Mouse (Mus musculus) stomach, embryonic 16.5 days (tissue): ENCODE data around the gene Rps19bp1. TPM values are rescaled to one million over a fixed set of nuclear protein-coding genes. Genes with fewer than 3 reads are reported as not detected.
A peak's percentile ranks its signal among the peaks of the same experiment; 100 is the strongest.

Experiments used
- ATAC-seq: fragments of 200-750 bp; cut with Nextera tagmentation; 2 replicates; pipeline ENCODE4 v1.8.0; 2017; ENCODE audit warnings: moderate number of reproducible peaks, moderate TSS enrichment; ENCODE audit not compliant: insufficient read depth, low FRiP score
- H3K27ac ChIP-seq: fragments of 300-500 bp; sonication (generic); 2 replicates; pipeline ENCODE4 v1.5.1; 2014; ENCODE audit warnings: low read length
- H3K27me3 ChIP-seq: fragments of 300-500 bp; sonication (generic); 2 replicates; pipeline ENCODE4 v1.6.1; 2014; ENCODE audit warnings: low read length, control low read depth, mixed read lengths; ENCODE audit not compliant: control insufficient read depth, insufficient read depth
- H3K36me3 ChIP-seq: fragments of 300-500 bp; sonication (generic); 2 replicates; pipeline ENCODE4 v1.6.1; 2014; ENCODE audit warnings: low read length; ENCODE audit not compliant: control insufficient read depth, insufficient read depth
- H3K4me1 ChIP-seq: fragments of 300-500 bp; sonication (generic); 2 replicates; pipeline ENCODE4 v1.6.1; 2014; ENCODE audit warnings: low read length, control low read depth, mixed read lengths; ENCODE audit not compliant: control insufficient read depth, insufficient read depth
- H3K4me2 ChIP-seq: fragments of 300-500 bp; sonication (generic); 2 replicates; pipeline ENCODE4 v1.6.1; 2014; ENCODE audit warnings: low read depth, low read length, mixed read lengths
- H3K4me3 ChIP-seq: fragments of 300-500 bp; sonication (generic); replicated peaks from 2 replicates; pipeline ENCODE4 v1.5.1; 2014; ENCODE audit warnings: mild to moderate bottlenecking, low read length
- H3K9ac ChIP-seq: fragments of 300-500 bp; sonication (generic); 2 replicates; pipeline ENCODE4 v1.6.1; 2014; ENCODE audit warnings: low read length
- H3K9me3 ChIP-seq: fragments of 300-500 bp; sonication (generic); replicated peaks from 2 replicates; pipeline ENCODE4 v1.6.1; 2016; ENCODE audit warnings: low read length, control low read depth; ENCODE audit not compliant: control insufficient read depth
- WGBS: fragments of 180-500 bp; shearing (Covaris S2); extraction: QIAGEN DNeasy Blood & Tissue Kit; methylation state at CpG from one replicate; pipeline ENCODE4 v1.1.7; 2014; 5-methylcytosine and 5-hydroxymethylcytosine counted together
- polyA plus RNA-seq: library from polyadenylated mRNA; unstranded; fragments of >200 nt; fragmentation: Nextera tagmentation; extraction: Ambion mirVana; gene quantifications from 2 replicates; pipeline ENCODE4 v1.2.1, GENCODE M21; 2015

The Rps19bp1 gene
- polyA plus RNA-seq, 1 experiment from 2014 or later, result 51.1 TPM

GRCm38 (mm10) chr15:80279053-80279452 is 14.9 kb upstream of the Rps19bp1 start:
- WGBS, result 78% methylated on average over 2 of the region's 2 CpGs
- no peaks in the 10 kb centered on the region for H3K9me3 ChIP-seq
- H3K36me3 ChIP-seq, result no peaks in the 10 kb centered on the region
- H3K27ac ChIP-seq, result no peak overlapping the region
- peaks cover 4% of the 10 kb centered on the region; the same call in 1 of the 2 replicates for H3K27me3 ChIP-seq
- no peak overlapping the region for H3K4me2 ChIP-seq
- no peak for ATAC-seq
- no peak overlapping the region for H3K9ac ChIP-seq
- H3K4me3 ChIP-seq, result no peak overlapping the region
- no peaks in the 10 kb centered on the region for H3K4me1 ChIP-seq

GRCm38 (mm10) chr15:80278121-80278759 is 14.1 kb upstream of the Rps19bp1 start:
- no peaks in the 10 kb centered on the region for H3K9me3 ChIP-seq
- H3K27ac ChIP-seq, result no peak overlapping the region
- H3K4me2 ChIP-seq, result no peak overlapping the region
- peaks cover 2% of the 10 kb centered on the region; the same call in 1 of the 2 replicates for H3K27me3 ChIP-seq
- no peak for ATAC-seq
- no peak overlapping the region for H3K9ac ChIP-seq
- no peaks in the 10 kb centered on the region for H3K36me3 ChIP-seq
- H3K4me1 ChIP-seq, result no peaks in the 10 kb centered on the region
- no peak overlapping the region for H3K4me3 ChIP-seq
- WGBS, result 60% methylated on average over 5 of the region's 5 CpGs

- 0% methylated on average over 6 of the region's 6 CpGs for WGBS
- no peaks in the 10 kb centered on the region for H3K36me3 ChIP-seq
- no peaks in the 10 kb centered on the region for H3K9me3 ChIP-seq
- ATAC-seq, result no peak
- no peak overlapping the region for H3K27ac ChIP-seq
- no peaks in the 10 kb centered on the region for H3K27me3 ChIP-seq
- H3K9ac ChIP-seq, result no peak overlapping the region
- H3K4me1 ChIP-seq, result no peaks in the 10 kb centered on the region
- no peak overlapping the region for H3K4me3 ChIP-seq
- no peak overlapping the region for H3K4me2 ChIP-seq
Measured at GRCm38 (mm10) chr15:80277625-80278024, 13.5 kb upstream of the Rps19bp1 start.

- ATAC-seq, result no peak
- Histone ChIP-seq H3K36me3 (no peaks in the 10 kb centered on the region), H3K27me3 (no peaks in the 10 kb centered on the region), H3K27ac (no peak overlapping the region), H3K4me2 (no peak overlapping the region), H3K9me3 (no peaks in the 10 kb centered on the region), H3K4me3 (no peak overlapping the region), H3K9ac (no peak overlapping the region), H3K4me1 (no peaks in the 10 kb centered on the region)
- 40% methylated on average over 9 of the region's 9 CpGs for WGBS
Measured at GRCm38 (mm10) chr15:80277107-80277506, 13.0 kb upstream of the Rps19bp1 start.

DNA sequence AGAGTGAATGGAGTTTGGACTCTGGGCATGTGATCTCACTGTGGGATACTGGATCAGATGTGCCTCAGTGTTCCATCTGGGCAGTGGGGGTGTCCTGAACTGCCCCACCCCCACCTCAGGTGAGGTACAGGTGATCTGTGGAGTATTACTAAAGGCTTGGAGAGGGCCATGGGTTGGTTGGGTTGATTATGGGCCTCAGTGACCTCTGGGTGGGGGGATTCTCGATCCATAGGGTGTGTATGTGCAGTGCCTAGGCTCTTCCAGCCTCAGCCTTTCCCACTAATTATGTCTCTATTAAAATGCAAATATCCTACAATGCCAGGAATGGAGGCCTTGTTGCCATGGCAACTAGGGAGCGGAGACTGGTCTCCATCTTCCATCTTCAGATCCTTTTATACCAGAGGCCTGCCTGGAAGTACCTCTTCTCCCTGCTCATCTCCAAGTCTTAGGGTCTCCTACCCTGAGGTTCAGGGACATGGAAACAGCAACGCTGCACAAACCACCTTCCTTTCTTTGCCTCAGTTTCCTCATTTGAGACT is 7.8 kb upstream of the Rps19bp1 start:
- 79% methylated on average over 3 of the region's 3 CpGs for WGBS

GRCm38 (mm10) chr15:80266281-80266680 is 2.2 kb upstream of the Rps19bp1 start:
- Histone ChIP-seq H3K9ac (no peak overlapping the region), H3K27me3 (no peaks in the 10 kb centered on the region), H3K27ac (no peak overlapping the region), H3K9me3 (0 out of 2 replicates have a peak, but pooled peaks cover 9% of the 10 kb centered on the region), H3K4me1 (peaks cover 10% of the 10 kb centered on the region), H3K4me3 (no peak overlapping the region), H3K36me3 (no peaks in the 10 kb centered on the region), H3K4me2 (no peak overlapping the region)
- ATAC-seq, result no peak
- WGBS, result 1% methylated on average over 2 of the region's 2 CpGs

More for the DNA sequence above, 7.8 kb upstream of the Rps19bp1 start:
- Histone ChIP-seq H3K27me3 (no peaks in the 10 kb centered on the region), H3K36me3 (no peaks in the 10 kb centered on the region), H3K9ac (no peak overlapping the region), H3K4me1 (no peaks in the 10 kb centered on the region), H3K4me2 (no peak overlapping the region), H3K27ac (no peak overlapping the region), H3K9me3 (0 out of 2 replicates have a peak, but pooled peaks cover 9% of the 10 kb centered on the region), H3K4me3 (no peak overlapping the region)
- ATAC-seq, result no peak

DNA sequence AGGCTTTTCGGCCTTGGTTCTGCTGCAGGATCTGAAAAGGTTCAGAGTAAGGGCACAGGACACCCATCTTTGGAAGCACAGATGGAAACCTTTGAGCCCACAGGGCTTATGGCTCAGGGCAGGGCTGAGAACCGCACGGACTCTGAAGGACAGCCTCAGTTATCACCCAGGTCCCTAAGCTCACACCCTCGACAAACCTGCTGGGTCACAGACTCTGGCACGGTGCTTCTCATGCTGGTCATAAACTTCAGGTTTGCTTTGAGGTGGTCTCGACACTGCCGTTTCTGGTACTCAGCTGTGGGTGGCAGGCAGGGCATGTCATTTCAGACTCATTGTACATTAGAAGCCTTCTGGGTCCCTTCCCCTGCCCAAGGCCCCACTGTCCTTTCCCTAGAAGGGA is 3.0 kb downstream of the Rps19bp1 start:
- WGBS, result 79% methylated on average over 7 of the region's 7 CpGs
- no peaks in the 10 kb centered on the region for H3K9me3 ChIP-seq

GRCm38 (mm10) chr15:80260677-80261076 is 3.4 kb downstream of the Rps19bp1 start:
- Histone ChIP-seq H3K27me3 (no peaks in the 10 kb centered on the region), H3K9ac (no peak overlapping the region), H3K4me3 (no peak overlapping the region), H3K4me2 (no peak overlapping the region), H3K27ac (no peak overlapping the region; the same call in 1 of the 2 replicates), H3K9me3 (no peaks in the 10 kb centered on the region), H3K4me1 (peaks cover 36% of the 10 kb centered on the region), H3K36me3 (peaks cover 14% of the 10 kb centered on the region)
- no peak for ATAC-seq
- WGBS, result 7% methylated on average over 3 of the region's 3 CpGs

More for the DNA sequence above, 3.0 kb downstream of the Rps19bp1 start:
- H3K4me2 ChIP-seq, result no peak overlapping the region
- peaks cover 36% of the 10 kb centered on the region for H3K4me1 ChIP-seq
- H3K27me3 ChIP-seq, result no peaks in the 10 kb centered on the region
- ATAC-seq, result no peak
- H3K27ac ChIP-seq, result no peak overlapping the region
- no peak overlapping the region for H3K9ac ChIP-seq
- H3K36me3 ChIP-seq, result peaks cover 12% of the 10 kb centered on the region
- H3K4me3 ChIP-seq, result no peak overlapping the region

DNA sequence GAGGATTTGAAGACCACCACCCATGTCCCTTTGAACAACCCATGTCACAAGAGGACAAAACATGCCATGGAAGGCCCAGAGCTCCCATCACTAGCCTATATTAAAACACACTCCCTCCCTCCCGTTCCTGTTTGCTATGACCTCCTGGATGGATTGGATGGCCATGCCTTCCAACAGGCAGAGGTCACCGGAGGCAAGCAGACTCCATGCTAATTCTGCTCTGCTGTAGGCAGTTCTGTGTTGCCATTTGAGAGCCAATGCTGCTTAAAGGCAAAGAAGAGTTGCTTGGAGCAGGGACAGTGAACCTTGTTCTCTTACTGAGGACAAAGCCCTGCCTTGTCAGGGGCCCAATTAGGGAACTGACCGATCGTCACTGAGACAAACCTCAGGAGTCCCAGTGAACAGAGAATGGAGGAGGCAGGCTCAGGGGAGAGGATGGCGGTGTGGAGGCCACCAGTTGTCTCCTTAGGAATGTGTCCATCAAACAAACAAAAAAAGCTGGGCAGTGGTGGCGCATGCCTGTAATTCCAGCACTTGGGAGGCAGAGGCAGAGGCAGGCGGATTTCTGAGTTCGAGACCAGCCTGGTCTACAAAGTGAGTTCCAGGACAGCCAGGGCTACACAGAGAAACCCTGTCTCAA is 4.6 kb downstream of the Rps19bp1 start:
- Histone ChIP-seq H3K36me3 (peaks cover 14% of the 10 kb centered on the region), H3K27ac (0 out of 2 replicates have a peak overlapping the region, but pooled peaks have one; percentile 99), H3K9me3 (no peaks in the 10 kb centered on the region), H3K27me3 (no peaks in the 10 kb centered on the region), H3K4me3 (no peak overlapping the region), H3K4me1 (peaks cover 36% of the 10 kb centered on the region), H3K9ac (no peak overlapping the region), H3K4me2 (no peak overlapping the region)
- 76% methylated on average over 8 of the region's 8 CpGs for WGBS
- ATAC-seq, result no peak
